Mouse (Mus musculus) limb, embryonic 14.5 days (tissue): Measurements from ENCODE around the gene Acmsd. TPM values are rescaled to one million over a fixed set of nuclear protein-coding genes. Genes with fewer than 3 reads are reported as not detected.

Source experiments
- ATAC-seq: fragments of 200-750 bp; cut with Nextera tagmentation; 2 replicates; pipeline ENCODE4 v1.8.0; 2017; ENCODE audit warnings: low read depth, moderate number of reproducible peaks, moderate TSS enrichment; ENCODE audit not compliant: low FRiP score
- DNase-seq: peaks from one replicate; pipeline ENCODE4 v3.0.0-alpha.2; 2015; ENCODE audit warnings: low spot score
- H3K27ac ChIP-seq: fragments of 300-500 bp; sonication (generic); replicated peaks from 2 replicates; pipeline ENCODE4 v1.5.1; 2014; ENCODE audit warnings: low read depth, mild to moderate bottlenecking, low read length, moderate library complexity, mixed read lengths
- H3K27me3 ChIP-seq: fragments of 300-500 bp; sonication (generic); 2 replicates; pipeline ENCODE4 v1.6.1; 2014; ENCODE audit warnings: low read length, mixed read lengths; ENCODE audit not compliant: control insufficient read depth, insufficient read depth
- H3K36me3 ChIP-seq: fragments of 300-500 bp; sonication (generic); 2 replicates; pipeline ENCODE4 v1.6.1; 2014; ENCODE audit warnings: mild to moderate bottlenecking, low read length, moderate library complexity, mixed read lengths; ENCODE audit not compliant: control insufficient read depth, insufficient read depth
- H3K4me1 ChIP-seq: fragments of 300-500 bp; sonication (generic); 2 replicates; pipeline ENCODE4 v1.6.1; 2014; ENCODE audit warnings: antibody characterized with exemption, low read length, mixed read lengths; ENCODE audit not compliant: control insufficient read depth, insufficient read depth
- H3K4me2 ChIP-seq: fragments of 300-500 bp; sonication (generic); replicated peaks from 2 replicates; pipeline ENCODE4 v1.6.1; 2014; ENCODE audit warnings: low read depth, mild to moderate bottlenecking, low read length, moderate library complexity; ENCODE audit not compliant: severe bottlenecking
- H3K4me3 ChIP-seq: fragments of 300-500 bp; sonication (generic); replicated peaks from 2 replicates; pipeline ENCODE4 v1.5.1; 2014; ENCODE audit warnings: low read length
- H3K9ac ChIP-seq: fragments of 300-500 bp; sonication (generic); 2 replicates; pipeline ENCODE4 v1.6.1; 2014; ENCODE audit warnings: mild to moderate bottlenecking, low read depth, low read length, moderate library complexity; ENCODE audit not compliant: severe bottlenecking
- H3K9me3 ChIP-seq: fragments of 300-500 bp; sonication (generic); 2 replicates; pipeline ENCODE4 v1.6.1; 2016; ENCODE audit warnings: low read length; ENCODE audit not compliant: control insufficient read depth
- POLR2A ChIP-seq: fragments of 200-500 bp; IDR thresholded peaks from 2 replicates; pipeline ENCODE4 v1.8.0; 2012; ENCODE audit warnings: inconsistent platforms, mild to moderate bottlenecking, moderate library complexity, borderline replicate concordance; ENCODE audit not compliant: insufficient read depth, insufficient read length; ENCODE audit errors: extremely low read depth
- WGBS: fragments of 180-500 bp; shearing (Covaris S2); extraction: QIAGEN DNeasy Blood & Tissue Kit; methylation state at CpG from one replicate; pipeline ENCODE4 v1.1.7; 2014; 5-methylcytosine and 5-hydroxymethylcytosine counted together
- polyA plus RNA-seq, 2 experiments: library from polyadenylated mRNA; depleted of rRNA in 1 of 2; stranded (reverse) in 1 of 2; unstranded in 1 of 2; fragments of >200 nt; fragmentation: Nextera tagmentation in 1 of 2; extraction: Ambion mirVana in 1 of 2; gene quantifications; 2 replicates each; pipeline versions ENCODE4 v1.2.1 to v1.2.3; 2012 to 2014

Acmsd gene
- polyA plus RNA-seq, 2 experiments = 0.11 TPM; not detected in 1

DNA sequence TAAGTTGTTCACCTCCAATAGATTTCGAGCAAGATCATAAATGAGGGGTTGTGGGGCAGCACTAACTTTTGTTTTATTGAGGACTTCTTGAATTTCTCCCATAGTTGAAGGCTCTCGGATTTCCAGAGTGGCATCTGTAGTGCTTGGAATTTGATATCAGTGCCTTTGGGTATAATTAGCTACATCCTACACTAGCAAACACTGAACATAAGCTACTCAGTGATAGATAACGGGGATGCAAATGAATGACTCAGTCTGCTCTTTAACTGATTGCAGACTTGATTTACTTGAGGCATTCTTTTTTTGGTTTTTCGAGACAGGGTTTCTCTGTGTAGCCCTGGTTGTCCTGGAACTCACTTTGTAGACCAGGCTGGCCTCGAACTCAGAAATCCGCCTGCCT lies 59.7 kb downstream of the Acmsd start:
- Histone ChIP-seq H3K9ac (no peak overlapping the region), H3K36me3 (peaks cover 10% of the 10 kb centered on the region), H3K27ac (no peak overlapping the region), H3K27me3 (no peaks in the 10 kb centered on the region), H3K4me3 (no peak overlapping the region), H3K4me1 (0 out of 2 replicates have a peak, but pooled peaks cover 6% of the 10 kb centered on the region), H3K4me2 (no peak overlapping the region), H3K9me3 (no peaks in the 10 kb centered on the region)
- DNase-seq (no peak), ATAC-seq (no peak)
- TF ChIP-seq POLR2A = no peak
- WGBS = 63% methylated on average over 6 of the region's 6 CpGs

DNA sequence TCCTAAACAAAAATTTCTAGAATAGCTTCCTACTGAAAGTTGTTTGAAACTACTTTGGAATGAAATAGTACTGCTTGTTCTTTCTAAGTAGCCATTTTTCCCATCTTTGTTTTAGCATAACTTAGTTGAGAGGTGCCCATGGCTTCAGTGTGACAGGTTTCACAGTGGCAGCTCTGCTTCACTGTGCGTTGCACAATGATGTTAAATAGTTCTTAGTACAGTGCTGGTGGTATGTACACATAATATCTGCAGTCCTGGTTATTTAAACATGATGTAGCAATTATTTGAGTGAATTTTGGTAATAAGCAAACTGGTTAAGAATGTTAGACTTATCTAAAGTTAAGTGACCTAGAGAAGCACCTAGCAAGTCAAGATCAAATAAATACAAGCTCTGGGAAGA lies 64.2 kb downstream of the Acmsd start:
- H3K27ac ChIP-seq = no peak overlapping the region
- no peak overlapping the region for H3K4me3 ChIP-seq
- H3K27me3 ChIP-seq = no peaks in the 10 kb centered on the region
- no peak for TF ChIP-seq POLR2A
- no peak overlapping the region for H3K4me2 ChIP-seq
- WGBS = 85% methylated on average over 1 of the region's 1 CpGs
- H3K9ac ChIP-seq = no peak overlapping the region
- no peak for ATAC-seq
- no peaks in the 10 kb centered on the region for H3K4me1 ChIP-seq
- H3K36me3 ChIP-seq = peaks cover 21% of the 10 kb centered on the region
- no peaks in the 10 kb centered on the region for H3K9me3 ChIP-seq
- no peak for DNase-seq

- no peak for TF ChIP-seq POLR2A
- Histone ChIP-seq H3K27me3 (no peaks in the 10 kb centered on the region), H3K36me3 (peaks cover 31% of the 10 kb centered on the region), H3K4me2 (no peak overlapping the region), H3K27ac (no peak overlapping the region), H3K9ac (no peak overlapping the region), H3K4me3 (no peak overlapping the region), H3K9me3 (no peaks in the 10 kb centered on the region), H3K4me1 (no peaks in the 10 kb centered on the region)
- ATAC-seq (no peak), DNase-seq (no peak)
- WGBS = 91% methylated on average over 6 of the region's 6 CpGs
Observed at GRCm38 (mm10) chr1:127795087-127795769, 66.0 kb downstream of the Acmsd start.

GRCm38 (mm10) chr1:127796341-127796740 lies 67.1 kb downstream of the Acmsd start:
- WGBS = 68% methylated on average over 4 of the region's 4 CpGs
- Histone ChIP-seq H3K9me3 (no peaks in the 10 kb centered on the region), H3K4me2 (no peak overlapping the region), H3K4me3 (no peak overlapping the region), H3K9ac (no peak overlapping the region), H3K27ac (no peak overlapping the region), H3K36me3 (peaks cover 36% of the 10 kb centered on the region), H3K27me3 (no peaks in the 10 kb centered on the region), H3K4me1 (no peaks in the 10 kb centered on the region)
- no peak for ATAC-seq
- no peak for TF ChIP-seq POLR2A
- no peak for DNase-seq

GRCm38 (mm10) chr1:127796752-127797151 lies 67.5 kb downstream of the Acmsd start:
- H3K4me1 ChIP-seq = no peaks in the 10 kb centered on the region
- no peak overlapping the region for H3K4me2 ChIP-seq
- H3K9me3 ChIP-seq = no peaks in the 10 kb centered on the region
- no peak overlapping the region for H3K27ac ChIP-seq
- H3K36me3 ChIP-seq = peaks cover 39% of the 10 kb centered on the region
- DNase-seq (no peak), ATAC-seq (no peak)
- no peaks in the 10 kb centered on the region for H3K27me3 ChIP-seq
- 65% methylated on average over 1 of the region's 1 CpGs for whole genome bisulfite sequencing
- H3K9ac ChIP-seq = no peak overlapping the region
- TF ChIP-seq POLR2A = no peak
- H3K4me3 ChIP-seq = no peak overlapping the region
